Mouse (Mus musculus): ENCODE measurements at regions not wholly inside any gene's neighbourhood (a gene's known extent, or its start where the extent isn't known, plus 50 kb on each side); places are given as distances from the start of the nearest gene placed in this dataset.

- no peak for TF ChIP-seq POLR2A (IDR thresholded peaks at IDR 0.05; ENCODE audit: insufficient read depth, low read length)
- TF ChIP-seq CTCF (IDR thresholded peaks at IDR 0.05; ENCODE audit: low read depth, low read length), result no peak
- TF ChIP-seq EP300 (IDR thresholded peaks at IDR 0.05; ENCODE audit: insufficient read depth, low read depth, low read length), result no peak
These were observed 148.7 kb upstream of the Zfp703 start for GRCm38 (mm10) chr8:26828311-26828909.
